Mouse (Mus musculus) spleen, adult 12 weeks (tissue): ENCODE results near the gene Gm21797.
"Not testable (repeated sequence)": the region's sequence is repeated elsewhere in the genome, so short reads cannot be mapped to it uniquely, and the experiment has no call there.

Source experiments
- DNase-seq: peaks from one replicate; pipeline ENCODE4 v3.0.0; 2022; ENCODE audit warnings: low spot score

Gene Gm21797

GRCm38 (mm10) chrY:40775665-40776064, at the start of gene Gm21797:
Gene Gm21797 (minus strand): TSS chrY:40775765.
- DNase-seq = not testable (repeated sequence)

- not testable (repeated sequence) for DNase-seq
Measured at GRCm38 (mm10) chrY:40804614-40805013, 29.0 kb upstream of the Gm21797 start, which contains the start of gene Gm20795. Gene Gm20795 (plus strand): TSS chrY:40804914.
